Mouse (Mus musculus) ES-E14 (cell line): ENCODE measurements around the gene Lrp5.

ENCODE experiments used
- CHD2 ChIP-seq: IDR thresholded peaks from 2 replicates; pipeline ENCODE4 v1.6.1; 2014; ENCODE audit warnings: mild to moderate bottlenecking, low read depth, low read length, inconsistent platforms
- HCFC1 ChIP-seq: IDR thresholded peaks from 2 replicates; pipeline ENCODE4 v1.6.1; 2012; ENCODE audit warnings: low read length, inconsistent platforms, borderline replicate concordance; ENCODE audit not compliant: insufficient read depth
- ZC3H11A ChIP-seq: IDR thresholded peaks from 2 replicates; pipeline ENCODE4 v1.6.1; 2012; ENCODE audit warnings: low read depth, mild to moderate bottlenecking, inconsistent platforms, low read length, borderline replicate concordance

- TF ChIP-seq HCFC1: no peak
- TF ChIP-seq CHD2: no peak
- no peak for TF ChIP-seq ZC3H11A
These were observed 111.7 kb downstream of the Lrp5 start for GRCm38 (mm10) chr19:3574593-3575094.
